Mouse (Mus musculus): ENCODE data around the gene Capg. TPM values are rescaled to one million over a fixed set of nuclear protein-coding genes. Genes with fewer than 3 reads are reported as not detected.
A peak's percentile ranks its signal among the peaks of the same experiment; 100 is the strongest.

Gene Capg
- polyA plus RNA-seq, 1 experiment from 2014 or later, result 6.3 TPM

GRCm38 (mm10) chr6:72512386-72513070 lies 31.7 kb upstream of the Capg start:
- ATAC-seq (peak; percentile 93), DNase-seq (ENCODE audit: low spot score) (peak; percentile 93)
- whole genome bisulfite sequencing, result 2% methylated on average over 32 of the region's 33 CpGs

GRCm38 (mm10) chr6:72513071-72513440 lies 31.1 kb upstream of the Capg start:
- DNase-seq (ENCODE audit: low spot score) (no peak), ATAC-seq (peak; percentile 20)
- peak overlapping the region; percentile 95 for H3K27ac ChIP-seq (ENCODE audit: low read depth, low read length)
- H3K27me3 ChIP-seq (replicated peaks; ENCODE audit: control insufficient read depth, insufficient read depth, low read length), result no peaks in the 10 kb centered on the region
- H3K36me3 ChIP-seq (ENCODE audit: control insufficient read depth, insufficient read depth, low read length), result no peaks in the 10 kb centered on the region
- peak overlapping the region; percentile 67 for H3K9ac ChIP-seq (ENCODE audit: low read length)
- H3K4me1 ChIP-seq (ENCODE audit: control insufficient read depth, insufficient read depth, low read length), result peaks cover 19% of the 10 kb centered on the region
- 24% methylated on average over 7 of the region's 7 CpGs for WGBS
- H3K4me2 ChIP-seq (ENCODE audit: low read length), result peak overlapping the region; percentile 53
- no peaks in the 10 kb centered on the region for H3K9me3 ChIP-seq (replicated peaks; ENCODE audit: control insufficient read depth, low read length)
- peak overlapping the region; percentile 25 for H3K4me3 ChIP-seq (ENCODE audit: low read depth, low read length)

More at GRCm38 (mm10) chr6:72512386-72513070, 31.7 kb upstream of the Capg start:
- H3K36me3 ChIP-seq (ENCODE audit: control insufficient read depth, insufficient read depth, low read length), result no peaks in the 10 kb centered on the region
- H3K27ac ChIP-seq (ENCODE audit: low read depth, low read length), result peak overlapping the region; percentile 95
- H3K4me1 ChIP-seq (ENCODE audit: control insufficient read depth, insufficient read depth, low read length), result peaks cover 19% of the 10 kb centered on the region
- H3K9me3 ChIP-seq (replicated peaks; ENCODE audit: control insufficient read depth, low read length), result no peaks in the 10 kb centered on the region
- H3K27me3 ChIP-seq (replicated peaks; ENCODE audit: control insufficient read depth, insufficient read depth, low read length), result no peaks in the 10 kb centered on the region
- peak overlapping the region; percentile 67 for H3K9ac ChIP-seq (ENCODE audit: low read length)
- H3K4me3 ChIP-seq (ENCODE audit: low read depth, low read length), result peak overlapping the region; percentile 25
- H3K4me2 ChIP-seq (ENCODE audit: low read length), result peak overlapping the region; percentile 53

- H3K9me3 ChIP-seq (replicated peaks; ENCODE audit: control insufficient read depth, low read length), result no peaks in the 10 kb centered on the region
- H3K36me3 ChIP-seq (ENCODE audit: control insufficient read depth, insufficient read depth, low read length), result no peaks in the 10 kb centered on the region
- H3K4me2 ChIP-seq (ENCODE audit: low read length), result no peak overlapping the region
- no peak for DNase-seq (ENCODE audit: low spot score)
- H3K4me1 ChIP-seq (ENCODE audit: control insufficient read depth, insufficient read depth, low read length), result peaks cover 39% of the 10 kb centered on the region
- no peak overlapping the region for H3K4me3 ChIP-seq (ENCODE audit: low read depth, low read length)
- no peak overlapping the region for H3K27ac ChIP-seq (ENCODE audit: low read depth, low read length)
- H3K9ac ChIP-seq (ENCODE audit: low read length), result no peak overlapping the region
- WGBS, result 89% methylated on average over 6 of the region's 6 CpGs
- no peaks in the 10 kb centered on the region for H3K27me3 ChIP-seq (replicated peaks; ENCODE audit: control insufficient read depth, insufficient read depth, low read length)
- no peak for ATAC-seq
These were observed 28.5 kb upstream of the Capg start for GRCm38 (mm10) chr6:72515644-72516043.

GRCm38 (mm10) chr6:72518842-72519241 lies 25.3 kb upstream of the Capg start:
- DNase-seq (ENCODE audit: low spot score) (no peak), ATAC-seq (no peak; the same call in 1 of the 2 replicates)
- Histone ChIP-seq H3K4me1 (ENCODE audit: control insufficient read depth, insufficient read depth, low read length) (peaks cover 21% of the 10 kb centered on the region), H3K27ac (ENCODE audit: low read depth, low read length) (peak overlapping the region; percentile 94), H3K4me3 (ENCODE audit: low read depth, low read length) (no peak overlapping the region), H3K9me3 (replicated peaks; ENCODE audit: control insufficient read depth, low read length) (no peaks in the 10 kb centered on the region), H3K27me3 (replicated peaks; ENCODE audit: control insufficient read depth, insufficient read depth, low read length) (no peaks in the 10 kb centered on the region), H3K9ac (ENCODE audit: low read length) (no peak overlapping the region), H3K4me2 (ENCODE audit: low read length) (peak overlapping the region; percentile 23; the same call in 1 of the 2 replicates), H3K36me3 (ENCODE audit: control insufficient read depth, insufficient read depth, low read length) (no peaks in the 10 kb centered on the region)
- WGBS, result 79% methylated on average over 1 of the region's 1 CpGs

GRCm38 (mm10) chr6:72519303-72519702 lies 24.9 kb upstream of the Capg start:
- no peak for DNase-seq (ENCODE audit: low spot score)
- no peaks in the 10 kb centered on the region for H3K27me3 ChIP-seq (replicated peaks; ENCODE audit: control insufficient read depth, insufficient read depth, low read length)
- H3K4me3 ChIP-seq (ENCODE audit: low read depth, low read length), result no peak overlapping the region
- H3K9ac ChIP-seq (ENCODE audit: low read length), result no peak overlapping the region
- no peaks in the 10 kb centered on the region for H3K9me3 ChIP-seq (replicated peaks; ENCODE audit: control insufficient read depth, low read length)
- peaks cover 20% of the 10 kb centered on the region for H3K4me1 ChIP-seq (ENCODE audit: control insufficient read depth, insufficient read depth, low read length)
- peak; percentile 42 for ATAC-seq
- H3K27ac ChIP-seq (ENCODE audit: low read depth, low read length), result peak overlapping the region; percentile 94
- 26% methylated on average over 8 of the region's 8 CpGs for WGBS
- peak overlapping the region; percentile 23 for H3K4me2 ChIP-seq (ENCODE audit: low read length)
- no peaks in the 10 kb centered on the region for H3K36me3 ChIP-seq (ENCODE audit: control insufficient read depth, insufficient read depth, low read length)

GRCm38 (mm10) chr6:72519892-72520663 lies 24.1 kb upstream of the Capg start:
- Histone ChIP-seq H3K27ac (ENCODE audit: low read depth, low read length) (peak overlapping the region; percentile 94), H3K4me1 (ENCODE audit: control insufficient read depth, insufficient read depth, low read length) (peaks cover 20% of the 10 kb centered on the region), H3K4me2 (ENCODE audit: low read length) (peak overlapping the region; percentile 23), H3K9ac (ENCODE audit: low read length) (peak overlapping the region; percentile 25; the same call in 1 of the 2 replicates), H3K9me3 (replicated peaks; ENCODE audit: control insufficient read depth, low read length) (no peaks in the 10 kb centered on the region), H3K36me3 (ENCODE audit: control insufficient read depth, insufficient read depth, low read length) (no peaks in the 10 kb centered on the region), H3K27me3 (replicated peaks; ENCODE audit: control insufficient read depth, insufficient read depth, low read length) (no peaks in the 10 kb centered on the region), H3K4me3 (ENCODE audit: low read depth, low read length) (no peak overlapping the region)
- 7% methylated on average over 10 of the region's 10 CpGs for whole genome bisulfite sequencing
- ATAC-seq, result peak; percentile 85
- peak; percentile 92 for DNase-seq (ENCODE audit: low spot score)

- H3K4me1 ChIP-seq (ENCODE audit: control insufficient read depth, insufficient read depth, low read length), result peaks cover 20% of the 10 kb centered on the region
- WGBS, result 94% methylated on average over 5 of the region's 5 CpGs
- H3K9ac ChIP-seq (ENCODE audit: low read length), result no peak overlapping the region
- no peak overlapping the region for H3K4me3 ChIP-seq (ENCODE audit: low read depth, low read length)
- DNase-seq (ENCODE audit: low spot score) (no peak), ATAC-seq (no peak)
- H3K27me3 ChIP-seq (replicated peaks; ENCODE audit: control insufficient read depth, insufficient read depth, low read length), result no peaks in the 10 kb centered on the region
- no peaks in the 10 kb centered on the region for H3K9me3 ChIP-seq (replicated peaks; ENCODE audit: control insufficient read depth, low read length)
- no peaks in the 10 kb centered on the region for H3K36me3 ChIP-seq (ENCODE audit: control insufficient read depth, insufficient read depth, low read length)
- no peak overlapping the region for H3K4me2 ChIP-seq (ENCODE audit: low read length)
- peak overlapping the region; percentile 94 for H3K27ac ChIP-seq (ENCODE audit: low read depth, low read length)
These were observed 23.3 kb upstream of the Capg start for GRCm38 (mm10) chr6:72520904-72521303.

- WGBS, result 89% methylated on average over 5 of the region's 5 CpGs
- Histone ChIP-seq H3K36me3 (ENCODE audit: control insufficient read depth, insufficient read depth, low read length) (no peaks in the 10 kb centered on the region), H3K4me1 (ENCODE audit: control insufficient read depth, insufficient read depth, low read length) (peaks cover 20% of the 10 kb centered on the region), H3K9ac (ENCODE audit: low read length) (no peak within 1 kb of the TSS), H3K27ac (ENCODE audit: low read depth, low read length) (peak within 1 kb of the TSS; percentile 94), H3K27me3 (replicated peaks; ENCODE audit: control insufficient read depth, insufficient read depth, low read length) (no peaks in the 10 kb centered on the region), H3K4me3 (ENCODE audit: low read depth, low read length) (no peak within 1 kb of the TSS), H3K9me3 (replicated peaks; ENCODE audit: control insufficient read depth, low read length) (no peaks in the 10 kb centered on the region), H3K4me2 (ENCODE audit: low read length) (no peak within 1 kb of the TSS)
- DNase-seq (ENCODE audit: low spot score), result no peak
- no peak for ATAC-seq
These were observed 22.6 kb upstream of the Capg start, which contains the start of gene Sh2d6 for GRCm38 (mm10) chr6:72521607-72522006. TSS of gene Sh2d6 (minus strand) at chr6:72521707.

GRCm38 (mm10) chr6:72522288-72522687 lies 21.9 kb upstream of the Capg start:
- ATAC-seq, result no peak
- H3K4me1 ChIP-seq (ENCODE audit: control insufficient read depth, insufficient read depth, low read length), result peaks cover 20% of the 10 kb centered on the region
- H3K4me3 ChIP-seq (ENCODE audit: low read depth, low read length), result no peak overlapping the region
- H3K36me3 ChIP-seq (ENCODE audit: control insufficient read depth, insufficient read depth, low read length), result no peaks in the 10 kb centered on the region
- no peak overlapping the region for H3K9ac ChIP-seq (ENCODE audit: low read length)
- no peak for DNase-seq (ENCODE audit: low spot score)
- WGBS, result 92% methylated on average over 5 of the region's 5 CpGs
- no peaks in the 10 kb centered on the region for H3K9me3 ChIP-seq (replicated peaks; ENCODE audit: control insufficient read depth, low read length)
- H3K27ac ChIP-seq (ENCODE audit: low read depth, low read length), result no peak overlapping the region
- H3K27me3 ChIP-seq (replicated peaks; ENCODE audit: control insufficient read depth, insufficient read depth, low read length), result no peaks in the 10 kb centered on the region
- H3K4me2 ChIP-seq (ENCODE audit: low read length), result no peak overlapping the region
